Mouse (Mus musculus) activated CD4-positive, CD25-positive, alpha-beta regulatory T cell (primary cell): Measurements from ENCODE around the gene Vmn1r233. TPM values are rescaled to one million over a fixed set of nuclear protein-coding genes. Genes with fewer than 3 reads are reported as not detected.

Experiments used
- polyA plus RNA-seq, 2 experiments: library from polyadenylated mRNA; unstranded; fragments of 100-300 nt; shearing (Covaris generic); gene quantifications; one replicate each; pipeline ENCODE4 v1.2.1; 2017

Gene Vmn1r233
- polyA plus RNA-seq, result under 1 TPM in 1 of 2 experiments, not detected in 1; 0.61 TPM

DNA sequence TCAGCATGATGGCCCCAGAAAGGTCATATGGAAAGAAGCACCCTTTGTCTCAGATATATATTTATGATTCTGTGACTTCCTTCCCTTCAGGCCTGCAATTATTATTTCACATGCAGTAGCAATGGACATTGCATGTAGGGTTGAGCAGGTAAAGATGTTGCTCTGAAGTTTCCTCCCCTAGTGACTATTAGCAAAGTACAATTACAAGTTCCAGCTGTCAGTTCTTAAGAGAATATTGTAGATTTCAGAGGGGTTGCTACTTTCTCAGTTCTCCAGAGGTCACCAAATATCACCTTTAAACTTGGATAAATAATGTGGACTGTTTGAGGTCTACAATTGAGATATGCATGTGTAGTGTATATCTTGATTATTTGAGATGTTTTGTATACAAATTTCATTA is at the start of gene Vmn1r233:
Gene Vmn1r233, minus strand, starts transcription at position 101 of the 400 bp plus-strand sequence.

DNA sequence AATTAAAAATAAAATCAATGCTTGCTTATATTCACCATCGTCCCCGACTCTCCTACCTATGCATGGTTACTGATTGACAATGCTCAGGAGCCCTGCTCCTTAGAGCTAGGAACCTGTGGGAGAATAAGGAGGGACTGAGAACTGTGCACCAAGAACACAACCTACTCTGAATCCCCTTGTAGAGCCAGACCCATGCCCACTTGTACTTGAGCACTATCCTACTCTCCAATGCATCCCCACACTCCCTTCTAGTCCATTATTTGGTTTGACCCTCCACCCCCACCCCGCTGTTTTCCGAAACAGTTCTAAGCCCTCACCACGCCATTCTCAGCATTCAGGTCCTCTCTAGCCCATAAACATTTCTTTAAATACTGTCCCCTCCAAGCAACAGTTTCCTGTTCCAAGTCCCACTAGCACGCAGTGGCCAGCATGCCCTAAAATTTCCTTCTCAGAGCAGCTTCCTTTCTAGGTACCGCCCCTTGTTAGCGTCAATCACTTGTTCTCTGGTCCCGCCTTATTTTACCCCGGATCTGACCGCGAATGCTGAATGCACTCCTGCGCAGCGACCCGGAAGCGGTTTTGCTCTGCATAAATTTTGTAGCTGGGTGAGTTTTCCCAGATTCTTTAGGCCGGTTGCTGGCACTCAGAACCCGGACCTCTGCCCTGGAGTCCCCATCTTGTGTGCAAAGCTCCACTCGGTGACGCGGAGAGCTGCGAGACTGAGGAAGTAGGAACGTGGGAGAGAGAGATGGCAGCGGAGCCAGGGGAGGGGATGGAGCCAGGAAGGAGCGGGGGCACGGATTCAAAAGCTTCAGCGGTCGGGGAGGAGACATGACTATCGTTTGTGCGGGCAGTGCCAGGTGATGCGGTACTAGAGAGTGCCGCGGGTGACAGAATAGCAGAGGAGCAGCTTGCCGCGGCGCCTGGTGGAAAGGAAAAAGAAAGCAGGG is 12.4 kb upstream of the Vmn1r233 start, which contains the start of gene Zfp160:
Gene Zfp160, plus strand, starts transcription at position 522 of the 950 bp plus-strand sequence.

DNA sequence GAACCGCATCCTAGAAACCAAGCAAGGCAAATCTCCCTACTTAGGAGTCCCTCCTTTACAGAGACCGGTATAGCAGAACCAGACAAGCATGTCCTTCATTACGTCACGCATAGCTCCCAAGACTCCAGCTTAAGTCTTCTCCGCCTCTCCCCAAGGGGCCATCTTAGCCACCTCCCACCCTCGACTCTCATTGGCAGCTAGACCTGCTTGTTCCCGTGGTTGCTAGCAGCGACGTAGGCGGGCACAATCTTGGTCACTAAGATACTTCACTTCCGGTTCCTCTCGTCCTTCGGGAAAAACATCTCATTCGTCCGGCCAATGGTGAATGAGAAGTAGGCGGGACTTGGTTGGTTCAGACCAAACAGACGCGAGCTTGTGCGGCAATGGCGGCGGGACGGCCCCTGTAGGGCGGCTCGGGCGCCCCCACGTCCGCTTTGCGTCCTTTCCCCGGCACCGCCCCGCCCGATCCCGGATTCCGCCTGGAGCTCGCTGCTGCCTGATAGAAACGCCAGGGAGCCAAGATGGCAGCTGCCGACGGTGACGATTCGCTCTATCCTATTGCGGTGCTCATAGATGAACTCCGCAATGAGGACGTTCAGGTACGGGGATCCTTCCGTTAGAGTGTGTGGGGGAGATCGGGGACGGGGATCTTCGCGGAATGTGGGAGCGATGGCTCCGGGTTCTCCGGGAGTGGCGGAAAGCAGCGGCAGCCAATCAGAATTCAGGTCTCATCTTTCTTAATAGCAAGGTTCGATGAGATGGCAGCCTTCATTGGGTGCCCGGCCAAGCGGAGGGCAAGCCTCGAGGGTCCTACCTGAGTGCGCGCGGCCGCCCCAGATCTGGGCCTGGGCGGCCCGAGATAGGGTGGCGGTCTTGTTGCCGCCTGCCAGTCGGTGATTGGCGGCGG is 51.0 kb downstream of the Vmn1r233 start, which contains the start of gene Ppp2r1a:
Gene Ppp2r1a, plus strand, starts transcription at position 327 of the 907 bp plus-strand sequence.

Other genes starting within 250 kb of the Vmn1r233 start
- gene Vmn1r228, start 210.3 kb downstream of the Vmn1r233 start, polyA plus RNA-seq, result not detected
- gene Vmn1r229, start 184.9 kb downstream of the Vmn1r233 start, polyA plus RNA-seq, result under 1 TPM in 1 of 2 experiments, not detected in 1; 0.17 TPM
- not detected for gene Vmn1r230, start 156.0 kb downstream of the Vmn1r233 start, polyA plus RNA-seq
- gene Vmn1r231, start 91.4 kb downstream of the Vmn1r233 start, polyA plus RNA-seq, result under 1 TPM in 1 of 2 experiments, not detected in 1; 0.25 TPM
- gene Vmn1r232, start 76.8 kb downstream of the Vmn1r233 start, polyA plus RNA-seq, result not detected
- 100 to 1,000 TPM; 246 to 264 TPM for gene Ppp2r1a, start 51.2 kb downstream of the Vmn1r233 start, polyA plus RNA-seq
- 10 to 100 TPM; 14.2 to 17.7 TPM for gene Zfp160, start 12.4 kb upstream of the Vmn1r233 start, polyA plus RNA-seq
- under 1 TPM in 1 of 2 experiments, not detected in 1; 0.05 TPM for gene Vmn1r234, start 229.6 kb upstream of the Vmn1r233 start, polyA plus RNA-seq